Mouse (Mus musculus) kidney, adult 2 months (tissue): ENCODE results near the gene Tec. TPM values are rescaled to one million over a fixed set of nuclear protein-coding genes. Genes with fewer than 3 reads are reported as not detected.

Experiments
- DNase-seq: peaks from one replicate; pipeline ENCODE4 v3.0.0; 2021
- H3K27ac ChIP-seq: fragments of 200-500 bp; 2 replicates; pipeline ENCODE4 v1.5.1; 2012; ENCODE audit warnings: low read depth, low read length, control low read depth, inconsistent platforms; ENCODE audit not compliant: insufficient read depth
- H3K27me3 ChIP-seq: fragments of 200-500 bp; replicated peaks from 2 replicates; pipeline ENCODE4 v1.6.1; 2012; ENCODE audit warnings: mild to moderate bottlenecking, moderate library complexity, low read length, inconsistent platforms; ENCODE audit not compliant: control insufficient read depth, insufficient read depth
- H3K36me3 ChIP-seq: fragments of 200-500 bp; 2 replicates; pipeline ENCODE4 v1.6.1; 2012; ENCODE audit warnings: mild to moderate bottlenecking, moderate library complexity, low read length, inconsistent platforms; ENCODE audit not compliant: control insufficient read depth, insufficient read depth
- H3K4me1 ChIP-seq: fragments of 200-500 bp; 2 replicates; pipeline ENCODE4 v1.6.1; 2011; ENCODE audit warnings: low read length; ENCODE audit not compliant: control insufficient read depth, insufficient read depth
- H3K4me3 ChIP-seq: fragments of 200-500 bp; 2 replicates; pipeline ENCODE4 v1.5.1; 2011; ENCODE audit warnings: mild to moderate bottlenecking, low read depth, low read length, control low read depth; ENCODE audit not compliant: insufficient read depth
- CTCF ChIP-seq: fragments of 200-500 bp; conservative IDR thresholded peaks from 2 replicates; pipeline ENCODE4 v1.5.1; 2011; ENCODE audit warnings: low read depth, mild to moderate bottlenecking, control low read depth, low read length, moderate library complexity, mixed read lengths; ENCODE audit not compliant: insufficient read depth, insufficient read length
- POLR2A ChIP-seq: fragments of 200-500 bp; IDR thresholded peaks from one replicate; pipeline ENCODE4 v1.6.1; 2011; ENCODE audit warnings: low read depth, low read length, control low read depth
- WGBS: fragments of 180-500 bp; shearing (Covaris S2); methylation state at CpG from one replicate; pipeline ENCODE4 v1.1.7; 2018; 5-methylcytosine and 5-hydroxymethylcytosine counted together
- polyA plus RNA-seq: library from polyadenylated mRNA; depleted of rRNA; stranded (reverse); fragments of >200 nt; gene quantifications from 2 replicates; pipeline ENCODE4 v1.2.3, GENCODE M21; 2012

Gene Tec
- polyA plus RNA-seq, 1 experiment = 8.1 TPM

GRCm38 (mm10) chr5:72839655-72840054, 28.6 kb downstream of the Tec start:
- H3K4me3 ChIP-seq = no peak overlapping the region
- no peak for DNase-seq
- no peaks in the 10 kb centered on the region for H3K36me3 ChIP-seq
- peaks cover 8% of the 10 kb centered on the region for H3K4me1 ChIP-seq
- no peaks in the 10 kb centered on the region for H3K27me3 ChIP-seq
- TF ChIP-seq POLR2A (no peak), CTCF (no peak)
- H3K27ac ChIP-seq = no peak overlapping the region
- 74% methylated on average over 3 of the region's 3 CpGs for WGBS

- 37% methylated on average over 2 of the region's 2 CpGs for WGBS
- TF ChIP-seq POLR2A (no peak), CTCF (no peak)
These were observed 29.3 kb downstream of the Tec start for GRCm38 (mm10) chr5:72838976-72839375.

GRCm38 (mm10) chr5:72835656-72836055, 32.6 kb downstream of the Tec start:
- H3K27me3 ChIP-seq = no peaks in the 10 kb centered on the region
- 95% methylated on average over 3 of the region's 3 CpGs for WGBS
- H3K36me3 ChIP-seq = no peaks in the 10 kb centered on the region
- H3K4me1 ChIP-seq = no peaks in the 10 kb centered on the region
- H3K4me3 ChIP-seq = no peak overlapping the region
- H3K27ac ChIP-seq = no peak overlapping the region
- DNase-seq = no peak
- TF ChIP-seq CTCF (no peak), POLR2A (no peak)

More at GRCm38 (mm10) chr5:72838976-72839375, 29.3 kb downstream of the Tec start:
- H3K36me3 ChIP-seq = no peaks in the 10 kb centered on the region
- H3K4me3 ChIP-seq = no peak overlapping the region
- H3K4me1 ChIP-seq = peaks cover 4% of the 10 kb centered on the region
- no peak for DNase-seq
- H3K27ac ChIP-seq = no peak overlapping the region
- no peaks in the 10 kb centered on the region for H3K27me3 ChIP-seq

GRCm38 (mm10) chr5:72832904-72833765, 35.1 kb downstream of the Tec start:
- H3K4me1 ChIP-seq = peaks cover 7% of the 10 kb centered on the region; the same call in 1 of the 2 replicates
- H3K4me3 ChIP-seq = no peak overlapping the region
- TF ChIP-seq POLR2A (no peak), CTCF (no peak)
- WGBS = 82% methylated on average over 15 of the region's 15 CpGs
- no peak overlapping the region for H3K27ac ChIP-seq
- DNase-seq = no peak
- no peaks in the 10 kb centered on the region for H3K27me3 ChIP-seq
- H3K36me3 ChIP-seq = no peaks in the 10 kb centered on the region

GRCm38 (mm10) chr5:72832191-72832590, 36.1 kb downstream of the Tec start:
- no peaks in the 10 kb centered on the region for H3K27me3 ChIP-seq
- WGBS = 95% methylated on average over 7 of the region's 7 CpGs
- no peaks in the 10 kb centered on the region for H3K36me3 ChIP-seq
- H3K27ac ChIP-seq = no peak overlapping the region
- H3K4me1 ChIP-seq = peaks cover 11% of the 10 kb centered on the region; the same call in 1 of the 2 replicates
- no peak for TF ChIP-seq POLR2A
- no peak for TF ChIP-seq CTCF
- DNase-seq = no peak
- H3K4me3 ChIP-seq = no peak overlapping the region

GRCm38 (mm10) chr5:72830988-72831610, 37.2 kb downstream of the Tec start:
- no peak for TF ChIP-seq POLR2A
- TF ChIP-seq CTCF = no peak
- H3K36me3 ChIP-seq = no peaks in the 10 kb centered on the region
- peaks cover 11% of the 10 kb centered on the region; the same call in 1 of the 2 replicates for H3K4me1 ChIP-seq
- no peak overlapping the region for H3K27ac ChIP-seq
- H3K27me3 ChIP-seq = no peaks in the 10 kb centered on the region
- WGBS = 85% methylated on average over 5 of the region's 5 CpGs
- no peak overlapping the region for H3K4me3 ChIP-seq
- DNase-seq = no peak

GRCm38 (mm10) chr5:72829506-72830067, 38.7 kb downstream of the Tec start:
- peaks cover 11% of the 10 kb centered on the region; the same call in 1 of the 2 replicates for H3K4me1 ChIP-seq
- H3K36me3 ChIP-seq = no peaks in the 10 kb centered on the region
- WGBS = 90% methylated on average over 7 of the region's 7 CpGs
- H3K27ac ChIP-seq = no peak overlapping the region
- no peak overlapping the region for H3K4me3 ChIP-seq
- no peak for TF ChIP-seq POLR2A
- TF ChIP-seq CTCF = no peak
- H3K27me3 ChIP-seq = no peaks in the 10 kb centered on the region
- DNase-seq = no peak
